Mouse (Mus musculus): Measurements from ENCODE around the gene Thy1. TPM values are rescaled to one million over a fixed set of nuclear protein-coding genes. Genes with fewer than 3 reads are reported as not detected.

Gene Thy1
- polyA plus RNA-seq, 1 experiment: not detected

DNA sequence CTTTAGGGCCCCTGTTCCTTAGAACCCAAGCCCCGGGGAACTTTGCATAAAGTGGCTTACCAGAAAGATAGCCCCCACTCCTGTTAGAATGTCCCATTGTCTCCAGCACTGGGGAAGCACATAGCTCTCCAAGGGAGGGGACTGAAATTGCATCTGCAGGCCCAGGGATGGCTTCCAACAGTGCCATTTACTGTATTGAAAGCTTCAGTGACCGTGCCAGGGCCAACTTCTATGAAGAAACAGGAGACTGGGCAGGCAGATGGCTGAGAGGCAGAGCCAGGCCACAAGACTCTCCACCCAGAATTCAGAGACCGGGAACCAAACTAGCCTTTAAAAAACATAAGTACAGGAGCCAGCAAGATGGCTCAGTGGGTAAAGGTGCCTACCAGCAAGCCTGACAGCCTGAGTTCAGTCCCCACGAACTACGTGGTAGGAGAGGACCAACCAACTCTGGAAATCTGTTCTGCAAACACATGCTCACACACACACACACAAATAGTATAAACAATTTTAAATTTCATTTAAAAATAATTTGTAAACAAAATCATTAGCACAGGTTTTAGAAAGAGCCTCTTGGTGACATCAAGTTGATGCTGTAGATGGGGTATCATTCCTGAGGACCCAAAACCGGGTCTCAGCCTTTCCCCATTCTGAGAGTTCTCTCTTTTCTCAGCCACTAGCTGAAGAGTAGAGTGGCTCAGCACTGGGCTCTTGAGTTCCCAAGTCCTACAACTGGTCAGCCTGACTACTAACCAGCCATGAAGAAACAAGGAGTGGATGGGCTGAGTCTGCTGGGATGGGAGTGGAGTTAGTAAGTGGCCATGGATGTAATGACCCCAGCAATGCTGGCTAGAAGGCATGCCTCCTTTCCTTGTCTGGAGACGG is 1.4 kb upstream of the Thy1 start:
- Histone ChIP-seq H3K4me3 (no peak overlapping the region), H3ac (ENCODE audit: control insufficient read depth, insufficient read length) (no peak overlapping the region), H3K36me3 (ENCODE audit: control insufficient read depth, insufficient read depth) (no peaks in the 10 kb centered on the region), H3K4me2 (ENCODE audit: low read depth) (no peak overlapping the region), H3K79me2 (ENCODE audit: control insufficient read depth, insufficient read depth) (no peaks in the 10 kb centered on the region), H3K27me3 (ENCODE audit: control insufficient read depth, insufficient read depth, insufficient read length) (no peaks in the 10 kb centered on the region)
- TF ChIP-seq CEBPB (IDR thresholded peaks at IDR 0.05; ENCODE audit: insufficient read depth, poor library complexity, severe bottlenecking) (no peak), USF1 (IDR thresholded peaks at IDR 0.05; ENCODE audit: low read depth) (no peak), POLR2AphosphoS2 (IDR thresholded peaks at IDR 0.05; ENCODE audit: insufficient read length, low read depth) (no peak), E2F4 (IDR thresholded peaks at IDR 0.05; ENCODE audit: insufficient read depth) (no peak), TCF12 (IDR thresholded peaks at IDR 0.05; ENCODE audit: insufficient read depth, poor library complexity, severe bottlenecking) (no peak), SRF (IDR thresholded peaks at IDR 0.05; ENCODE audit: control insufficient read depth, insufficient read length, low read depth) (no peak)

DNA sequence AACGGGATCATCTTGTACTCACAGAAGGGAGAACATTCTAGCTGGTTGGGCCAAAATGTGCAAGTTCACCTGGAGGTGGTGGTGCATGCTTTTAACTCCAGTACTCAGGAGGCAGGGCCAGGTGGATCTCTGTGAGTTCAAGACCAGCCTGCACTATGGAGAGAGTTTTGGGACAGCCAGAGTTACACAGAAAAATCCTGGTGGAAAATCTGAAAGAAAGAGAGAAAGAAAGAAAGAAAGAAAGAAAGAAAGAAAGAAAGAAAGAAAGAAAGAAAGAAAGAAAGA is 846 bp upstream of the Thy1 start:
- no peak overlapping the region for H3K4me3 ChIP-seq
- TF ChIP-seq E2F4 (IDR thresholded peaks at IDR 0.05; ENCODE audit: insufficient read depth): no peak
- no peak for TF ChIP-seq TCF3 (IDR thresholded peaks at IDR 0.05; ENCODE audit: insufficient read length, low read depth)
- TF ChIP-seq POLR2AphosphoS2 (IDR thresholded peaks at IDR 0.05; ENCODE audit: insufficient read length, low read depth): no peak
- no peak for TF ChIP-seq SRF (IDR thresholded peaks at IDR 0.05; ENCODE audit: control insufficient read depth, insufficient read length, low read depth)
- TF ChIP-seq USF1 (IDR thresholded peaks at IDR 0.05; ENCODE audit: low read depth): no peak
- no peak for TF ChIP-seq MYOD1 (IDR thresholded peaks at IDR 0.05; ENCODE audit: control insufficient read depth in 1 of 3, insufficient read length in 2 of 3, low read depth in 2 of 3)
- TF ChIP-seq MAX (IDR thresholded peaks at IDR 0.05; ENCODE audit: low read depth): no peak
- no peak for TF ChIP-seq MYOG (IDR thresholded peaks at IDR 0.05; ENCODE audit: control insufficient read depth in 1 of 3, insufficient read depth in 1 of 3, insufficient read length in 2 of 3, low read depth in 2 of 3)
- no peak for TF ChIP-seq CEBPB (IDR thresholded peaks at IDR 0.05; ENCODE audit: insufficient read depth, poor library complexity, severe bottlenecking)
- no peak for TF ChIP-seq POLR2A (IDR thresholded peaks at IDR 0.05; ENCODE audit: insufficient read length, low read depth)
- TF ChIP-seq REST (IDR thresholded peaks at IDR 0.05; ENCODE audit: insufficient read depth, insufficient read length): no peak
- TF ChIP-seq TCF12 (IDR thresholded peaks at IDR 0.05; ENCODE audit: insufficient read depth, poor library complexity, severe bottlenecking): no peak
- H3ac ChIP-seq (ENCODE audit: control insufficient read depth, insufficient read length): no peak overlapping the region
- no peaks in the 10 kb centered on the region for H3K79me2 ChIP-seq (ENCODE audit: control insufficient read depth, insufficient read depth)
- H3K36me3 ChIP-seq (ENCODE audit: control insufficient read depth, insufficient read depth): no peaks in the 10 kb centered on the region
- no peaks in the 10 kb centered on the region for H3K27me3 ChIP-seq (ENCODE audit: control insufficient read depth, insufficient read depth, insufficient read length)
- no peak overlapping the region for H3K4me2 ChIP-seq (ENCODE audit: low read depth)

DNA sequence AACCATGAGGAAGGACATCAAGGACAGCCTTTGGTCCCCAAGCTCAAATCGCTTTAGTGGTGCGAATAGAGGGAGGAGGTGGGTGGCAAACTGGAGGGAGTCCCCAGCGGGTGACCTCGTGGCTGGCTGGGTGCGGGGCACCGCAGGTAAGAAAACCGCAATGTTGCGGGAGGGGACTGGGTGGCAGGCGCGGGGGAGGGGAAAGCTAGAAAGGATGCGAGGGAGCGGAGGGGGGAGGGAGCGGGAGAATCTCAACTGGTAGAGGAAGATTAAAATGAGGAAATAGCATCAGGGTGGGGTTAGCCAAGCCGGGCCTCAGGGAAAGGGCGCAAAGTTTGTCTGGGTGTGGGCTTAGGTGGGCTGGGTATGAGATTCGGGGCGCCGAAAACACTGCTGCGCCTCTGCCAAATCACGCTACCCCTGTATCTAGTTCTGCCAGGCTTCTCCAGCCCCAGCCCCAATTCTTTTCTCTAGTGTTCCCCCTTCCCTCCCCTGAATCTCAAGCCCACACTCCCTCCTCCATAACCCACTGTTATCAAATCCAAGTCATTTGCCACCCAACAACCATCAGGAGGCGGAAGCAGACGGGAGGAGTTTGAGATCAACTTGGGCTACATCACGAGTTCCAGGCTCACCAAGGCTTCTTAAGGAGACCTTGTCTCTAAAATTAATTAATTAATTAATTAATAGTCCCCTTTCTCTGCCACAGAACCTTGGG is 683 bp downstream of the Thy1 start:
- Histone ChIP-seq H3ac (ENCODE audit: control insufficient read depth, insufficient read length) (no peak overlapping the region), H3K4me2 (ENCODE audit: low read depth) (no peak overlapping the region), H3K4me3 (no peak overlapping the region), H3K27me3 (ENCODE audit: control insufficient read depth, insufficient read depth, insufficient read length) (no peaks in the 10 kb centered on the region), H3K36me3 (ENCODE audit: control insufficient read depth, insufficient read depth) (no peaks in the 10 kb centered on the region), H3K79me2 (ENCODE audit: control insufficient read depth, insufficient read depth) (no peaks in the 10 kb centered on the region)
- TF ChIP-seq SRF (IDR thresholded peaks at IDR 0.05; ENCODE audit: control insufficient read depth, insufficient read length, low read depth): no peak
- TF ChIP-seq E2F4 (IDR thresholded peaks at IDR 0.05; ENCODE audit: insufficient read depth): no peak
- no peak for TF ChIP-seq TCF3 (IDR thresholded peaks at IDR 0.05; ENCODE audit: insufficient read length, low read depth)
- TF ChIP-seq MYOG (IDR thresholded peaks at IDR 0.05; ENCODE audit: control insufficient read depth in 1 of 3, insufficient read depth in 1 of 3, insufficient read length in 2 of 3, low read depth in 2 of 3): no peak
- TF ChIP-seq CEBPB (IDR thresholded peaks at IDR 0.05; ENCODE audit: insufficient read depth, poor library complexity, severe bottlenecking): no peak
- TF ChIP-seq MAX (IDR thresholded peaks at IDR 0.05; ENCODE audit: low read depth): no peak
- no peak for TF ChIP-seq USF1 (IDR thresholded peaks at IDR 0.05; ENCODE audit: low read depth)
- no peak for TF ChIP-seq POLR2AphosphoS2 (IDR thresholded peaks at IDR 0.05; ENCODE audit: insufficient read length, low read depth)
- TF ChIP-seq TCF12 (IDR thresholded peaks at IDR 0.05; ENCODE audit: insufficient read depth, poor library complexity, severe bottlenecking): no peak
- TF ChIP-seq POLR2A (IDR thresholded peaks at IDR 0.05; ENCODE audit: insufficient read length, low read depth): no peak
- no peak for TF ChIP-seq MYOD1 (IDR thresholded peaks at IDR 0.05; ENCODE audit: control insufficient read depth in 1 of 3, insufficient read length in 2 of 3, low read depth in 2 of 3)
- TF ChIP-seq REST (IDR thresholded peaks at IDR 0.05; ENCODE audit: insufficient read depth, insufficient read length): no peak

DNA sequence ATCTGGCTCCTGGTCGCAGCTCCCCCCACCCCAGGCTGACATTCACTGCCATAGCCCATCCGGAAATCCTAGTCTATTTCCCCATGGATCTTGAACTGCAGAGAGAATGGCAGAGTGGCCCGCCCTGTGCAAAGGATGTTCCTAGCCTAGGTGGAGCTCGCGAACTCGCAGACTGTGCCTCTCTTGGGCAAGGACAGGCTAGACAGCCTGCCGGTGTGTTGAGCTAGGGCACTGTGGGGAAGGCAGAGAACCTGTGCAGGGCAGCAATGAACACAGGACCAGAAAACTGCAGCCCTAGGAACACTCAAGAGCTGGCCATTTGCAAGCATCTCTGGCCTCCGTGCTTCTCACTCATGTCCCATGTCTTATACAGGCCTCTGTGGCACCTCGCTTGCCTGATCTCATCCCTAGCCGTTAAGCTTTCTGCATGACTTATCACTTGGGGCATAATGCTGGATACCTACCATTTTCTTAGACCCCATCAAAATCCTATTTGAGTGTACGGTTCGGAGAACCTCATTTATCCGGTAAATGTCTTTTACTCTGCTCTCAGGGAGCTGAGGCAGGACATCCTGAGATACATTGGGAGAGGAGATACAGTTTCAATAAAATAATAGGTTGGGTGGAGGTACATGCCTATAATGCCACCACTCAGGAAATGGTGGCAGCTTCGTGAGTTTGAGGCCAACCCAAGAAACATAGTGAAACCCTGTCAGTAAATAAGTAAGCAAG is 1.4 kb downstream of the Thy1 start:
- no peaks in the 10 kb centered on the region for H3K36me3 ChIP-seq (ENCODE audit: control insufficient read depth, insufficient read depth)
- no peaks in the 10 kb centered on the region for H3K79me2 ChIP-seq (ENCODE audit: control insufficient read depth, insufficient read depth)
- no peaks in the 10 kb centered on the region for H3K27me3 ChIP-seq (ENCODE audit: control insufficient read depth, insufficient read depth, insufficient read length)
- H3K4me2 ChIP-seq (ENCODE audit: low read depth): no peak overlapping the region
- TF ChIP-seq MAX (IDR thresholded peaks at IDR 0.05; ENCODE audit: low read depth): no peak
- no peak for TF ChIP-seq MYOD1 (IDR thresholded peaks at IDR 0.05; ENCODE audit: control insufficient read depth in 1 of 3, insufficient read length in 2 of 3, low read depth in 2 of 3)
- TF ChIP-seq REST (IDR thresholded peaks at IDR 0.05; ENCODE audit: insufficient read depth, insufficient read length): no peak
- no peak for TF ChIP-seq POLR2AphosphoS2 (IDR thresholded peaks at IDR 0.05; ENCODE audit: insufficient read length, low read depth)
- TF ChIP-seq CEBPB (IDR thresholded peaks at IDR 0.05; ENCODE audit: insufficient read depth, poor library complexity, severe bottlenecking): no peak
- no peak for TF ChIP-seq E2F4 (IDR thresholded peaks at IDR 0.05; ENCODE audit: insufficient read depth)
- no peak for TF ChIP-seq POLR2A (IDR thresholded peaks at IDR 0.05; ENCODE audit: insufficient read length, low read depth)
- TF ChIP-seq TCF12 (IDR thresholded peaks at IDR 0.05; ENCODE audit: insufficient read depth, poor library complexity, severe bottlenecking): no peak
- TF ChIP-seq SRF (IDR thresholded peaks at IDR 0.05; ENCODE audit: control insufficient read depth, insufficient read length, low read depth): no peak
- no peak for TF ChIP-seq USF1 (IDR thresholded peaks at IDR 0.05; ENCODE audit: low read depth)
- TF ChIP-seq MYOG (IDR thresholded peaks at IDR 0.05; ENCODE audit: control insufficient read depth in 1 of 3, insufficient read depth in 1 of 3, insufficient read length in 2 of 3, low read depth in 2 of 3): no peak
- TF ChIP-seq TCF3 (IDR thresholded peaks at IDR 0.05; ENCODE audit: insufficient read length, low read depth): no peak
- no peak overlapping the region for H3K4me3 ChIP-seq
- H3ac ChIP-seq (ENCODE audit: control insufficient read depth, insufficient read length): no peak overlapping the region
